Mouse (Mus musculus): ENCODE results near the gene Sh3rf3.

DNA sequence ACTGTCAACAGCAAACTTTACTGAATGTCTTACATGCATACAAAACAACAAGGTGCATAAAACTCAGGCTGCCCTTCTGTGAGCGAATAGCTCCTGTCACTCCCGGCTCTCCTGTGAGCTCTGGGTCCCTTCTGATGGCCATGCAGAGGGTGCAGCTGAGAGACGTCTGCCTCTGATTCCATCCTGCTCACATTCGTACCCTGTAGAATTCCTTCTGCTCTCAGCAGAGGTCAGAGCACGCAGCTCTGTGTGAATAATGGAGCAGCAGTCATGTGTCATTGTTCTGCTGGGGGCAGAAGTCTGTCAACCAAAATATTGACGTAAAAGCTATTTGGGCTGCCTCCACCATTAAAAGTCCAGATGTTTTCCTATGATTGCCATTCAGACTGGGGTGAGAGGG is 243.1 kb downstream of the Sh3rf3 start:
- TF ChIP-seq CTCF (IDR thresholded peaks at IDR 0.05; ENCODE audit: extremely low read depth, insufficient read depth, insufficient read length, insufficient replicate concordance): no peak
- TF ChIP-seq POLR2A (IDR thresholded peaks at IDR 0.05; ENCODE audit: low read depth, low read length): no peak

All from spleen, adult 2 months (tissue).